In the genomic region with DNA sequence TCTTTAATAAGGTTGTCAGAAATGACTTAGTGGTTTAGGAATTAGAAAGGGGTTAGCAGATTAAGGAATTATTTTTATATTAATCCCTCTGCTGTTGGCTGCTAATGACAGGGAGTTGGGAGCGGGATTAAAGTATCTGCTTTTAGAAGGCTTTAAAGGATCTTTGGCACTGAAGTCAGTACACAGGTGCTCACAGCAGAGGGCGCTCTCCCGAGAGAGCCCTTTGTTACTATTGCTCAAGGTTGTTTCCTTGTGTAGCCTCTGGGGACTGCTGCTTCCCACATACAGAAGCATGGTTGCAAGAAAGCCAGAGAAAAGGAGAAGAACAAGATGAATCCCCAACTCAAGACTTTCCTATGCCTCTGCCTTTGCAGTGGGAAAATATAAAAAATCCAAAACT, we compare ENCODE assay signal across 8 mouse cellular contexts. TPM values are rescaled to one million over a fixed set of nuclear protein-coding genes. Genes with fewer than 3 reads are reported as not detected.
DNase-seq lines count a peak whose midpoint lies in the region.

No protein-coding gene starts in this region.

- intact Hi-C loops in heart, postnatal 36 days (cut with DNase I) = no loop called here
- intact Hi-C loops in gastrocnemius, postnatal 36 days (cut with DNase I) = no loop called here

- peak; percentile 14 to 40 for DNase-seq in heart, postnatal 36 days
- DNase-seq in heart, adult 8-10 months (ENCODE audit: low spot score) = no peak
- DNase-seq in spleen, adult 12 weeks (ENCODE audit: low spot score) = peak; percentile 22
- DNase-seq in spleen, postnatal 36 days (ENCODE audit: low spot score in 2 of 2) = no peak
- peak; percentile 44 for DNase-seq in adrenal gland, postnatal 14 days
- DNase-seq in heart, postnatal 4 days = peak; percentile 32
- DNase-seq in retina, embryonic 14.5 days (ENCODE audit: low spot score) = peak; percentile 83
- no peak for DNase-seq in gastrocnemius, postnatal 36 days

RNA-seq across cellular contexts. Expression of gene Acbd6, which starts 6.8 kb away (rescaled TPM):
- 10 to 100 TPM; 59.0 to 66.0 TPM for total RNA-seq in heart, postnatal 36 days (2021)
- total RNA-seq in heart, adult 8-10 months (2022) = 10 to 100 TPM; 47.2 to 61.5 (median 56.7) TPM
- 73.9 and 82.1 TPM in 2 replicates for total RNA-seq in adrenal gland, postnatal 14 days (2021)
- 10 to 100 TPM; 66.1 to 67.6 TPM for total RNA-seq in heart, postnatal 4 days (2021)
- 10 to 100 TPM; 47.6 to 54.0 TPM for total RNA-seq in gastrocnemius, postnatal 36 days (2021)

Comparison
In these comparisons a context has a peak if more than half of its experiments do, and no peak if none do; other contexts are left out.
1. DNase-seq: peak in heart, postnatal 36 days (2 of 2), spleen, adult 12 weeks (single experiment), adrenal gland, postnatal 14 days (single experiment), heart, postnatal 4 days (single experiment) and retina, embryonic 14.5 days (single experiment); none in heart, adult 8-10 months (single experiment), spleen, postnatal 36 days (0 of 2) and gastrocnemius, postnatal 36 days (0 of 2).